Mouse (Mus musculus) forelimb bud, embryonic 11.5 days (tissue): Measurements from ENCODE around the gene Rpp25l.

ENCODE experiments used
- DNase-seq: peaks from one replicate; pipeline ENCODE4 v3.0.0-alpha.2; 2012; ENCODE audit warnings: low read depth, low spot score

The Rpp25l gene

DNA sequence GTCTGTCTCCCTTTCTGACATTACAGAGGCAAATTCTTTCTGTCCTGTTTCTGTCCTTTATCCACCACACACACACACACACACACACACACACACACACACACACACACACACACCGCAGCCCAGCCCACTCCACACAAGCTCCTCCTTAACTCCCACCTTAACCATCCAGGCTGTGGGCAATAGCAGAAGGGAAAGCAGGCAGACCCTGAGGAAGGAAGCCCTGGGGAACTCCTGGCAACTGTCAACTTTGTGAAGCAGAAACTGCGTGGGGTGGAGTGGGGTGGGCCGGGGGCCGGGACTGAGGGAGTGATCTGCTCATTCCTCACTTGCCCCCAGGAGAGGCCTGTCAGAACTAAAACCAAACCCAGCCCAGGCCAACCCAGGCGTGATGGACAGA lies 41.8 kb downstream of the Rpp25l start:
- no peak for DNase-seq

- no peak for DNase-seq
Measured at GRCm38 (mm10) chr4:41670836-41671235, 42.5 kb downstream of the Rpp25l start.

DNA sequence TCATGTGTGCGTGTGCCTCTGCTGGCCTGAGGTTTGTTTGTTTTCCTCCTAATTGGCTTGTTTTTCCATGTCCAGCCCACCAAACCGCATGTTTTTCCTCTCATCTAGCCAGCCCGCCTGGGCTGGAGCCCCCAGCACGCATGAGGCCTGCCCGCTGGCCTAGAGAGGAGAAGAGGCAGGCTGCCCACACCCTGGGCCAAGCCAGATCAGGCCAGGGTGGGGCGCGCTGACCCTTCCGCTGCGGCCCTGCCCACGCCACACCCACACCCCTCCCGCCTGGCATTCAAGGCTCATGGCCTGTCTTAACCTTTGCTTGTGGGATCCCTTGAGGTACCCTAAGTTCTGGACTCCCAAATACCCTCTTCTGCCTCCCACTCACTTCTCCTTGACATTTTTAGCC lies 46.7 kb downstream of the Rpp25l start:
- DNase-seq: no peak

GRCm38 (mm10) chr4:41665009-41665675 lies 48.2 kb downstream of the Rpp25l start:
- no peak for DNase-seq

- no peak for DNase-seq
Measured at GRCm38 (mm10) chr4:41664533-41664932, 48.8 kb downstream of the Rpp25l start.

GRCm38 (mm10) chr4:41663614-41664013 lies 49.7 kb downstream of the Rpp25l start:
- DNase-seq: no peak

DNA sequence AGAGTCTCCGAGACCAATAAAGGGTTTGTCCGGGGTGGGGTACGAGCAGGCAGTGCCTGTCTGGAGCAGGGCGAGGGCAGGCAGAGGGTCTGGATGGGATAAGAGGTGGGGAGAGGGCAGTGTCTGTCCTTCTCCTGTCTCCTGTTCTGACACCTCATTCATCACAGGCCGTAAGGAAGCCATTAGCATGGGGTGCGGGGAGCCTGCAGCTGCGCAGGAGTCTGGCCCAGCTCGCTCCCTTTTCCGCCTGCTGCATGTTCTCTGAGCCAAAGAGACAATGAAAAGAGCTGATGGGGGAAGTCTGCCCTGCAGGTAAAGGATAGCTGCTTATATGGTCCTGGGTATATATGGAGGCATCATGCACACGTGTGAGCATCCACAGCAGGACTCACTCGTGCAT lies 50.6 kb downstream of the Rpp25l start:
- DNase-seq: no peak
